Mouse (Mus musculus) lung, postnatal 0 days (tissue): ENCODE measurements around the gene Sprr1b.

Experiments
- CTCF ChIP-seq: IDR thresholded peaks from 2 replicates; pipeline ENCODE4 v1.5.1; 2016; ENCODE audit warnings: antibody characterized with exemption, mild to moderate bottlenecking
- EP300 ChIP-seq: IDR thresholded peaks from 2 replicates; pipeline ENCODE4 v1.6.1; 2016; ENCODE audit warnings: antibody characterized with exemption, mild to moderate bottlenecking, control low read depth

DNA sequence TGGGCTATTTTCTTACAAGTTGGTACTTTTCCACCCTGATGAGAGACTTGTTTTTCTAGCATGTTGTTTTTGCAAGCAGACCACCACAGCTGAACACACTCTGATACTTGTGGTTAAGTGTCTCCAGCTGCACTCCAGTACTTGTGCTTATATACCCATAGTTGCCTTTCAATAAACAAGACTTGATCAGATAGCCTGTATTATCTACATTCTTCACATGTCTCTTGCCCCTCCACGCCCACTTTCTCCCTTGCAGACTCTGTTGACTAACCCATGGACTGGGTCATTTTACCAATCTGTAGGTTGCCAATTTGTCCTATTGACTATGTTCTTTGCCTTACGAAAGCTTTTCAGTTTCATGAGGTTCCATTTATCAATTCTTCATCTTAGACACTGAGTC, 31.5 kb upstream of the Sprr1b start:
- no peak for TF ChIP-seq CTCF
- no peak for TF ChIP-seq EP300
